Mouse (Mus musculus) neural tube, embryonic 10.5 days (tissue): ENCODE results near the gene Pttg1ip.

Experiments
- DNase-seq: peaks from one replicate; pipeline ENCODE4 v3.0.0-alpha.2; 2017; ENCODE audit warnings: low spot score; ENCODE audit errors: extremely low spot score

Pttg1ip gene

GRCm38 (mm10) chr10:77581408-77582284 lies at the start of gene Pttg1ip:
Gene Pttg1ip (plus strand): TSS chr10:77581720.
- DNase-seq, result peak; percentile 88

- no peak for DNase-seq
These were observed 49.5 kb upstream of the Pttg1ip start for GRCm38 (mm10) chr10:77532020-77532413.

GRCm38 (mm10) chr10:77536727-77537126 lies 44.8 kb upstream of the Pttg1ip start:
- DNase-seq, result no peak

- no peak for DNase-seq
These were observed 44.0 kb upstream of the Pttg1ip start for GRCm38 (mm10) chr10:77537215-77538209.

GRCm38 (mm10) chr10:77539320-77539945 lies 42.1 kb upstream of the Pttg1ip start:
- DNase-seq, result no peak

GRCm38 (mm10) chr10:77540576-77541102 lies 40.9 kb upstream of the Pttg1ip start:
- no peak for DNase-seq

GRCm38 (mm10) chr10:77541864-77542666 lies 39.5 kb upstream of the Pttg1ip start:
- no peak for DNase-seq

- peak; percentile 29 for DNase-seq
These were observed 38.3 kb upstream of the Pttg1ip start for GRCm38 (mm10) chr10:77543226-77543625.

- no peak for DNase-seq
These were observed 36.6 kb upstream of the Pttg1ip start for GRCm38 (mm10) chr10:77544916-77545315.

- no peak for DNase-seq
These were observed 32.9 kb upstream of the Pttg1ip start for GRCm38 (mm10) chr10:77548576-77548975.

GRCm38 (mm10) chr10:77550874-77551273 lies 30.6 kb upstream of the Pttg1ip start:
- no peak for DNase-seq

- DNase-seq, result no peak
These were observed 29.4 kb upstream of the Pttg1ip start for GRCm38 (mm10) chr10:77552162-77552561.

GRCm38 (mm10) chr10:77553285-77553684 lies 28.2 kb upstream of the Pttg1ip start:
- no peak for DNase-seq

GRCm38 (mm10) chr10:77554918-77555317 lies 26.6 kb upstream of the Pttg1ip start:
- DNase-seq, result no peak

GRCm38 (mm10) chr10:77556631-77557030 lies 24.9 kb upstream of the Pttg1ip start:
- DNase-seq, result no peak

GRCm38 (mm10) chr10:77557641-77558040 lies 23.9 kb upstream of the Pttg1ip start:
- no peak for DNase-seq

- no peak for DNase-seq
These were observed 21.4 kb upstream of the Pttg1ip start for GRCm38 (mm10) chr10:77560090-77560489.

- no peak for DNase-seq
These were observed 20.7 kb upstream of the Pttg1ip start for GRCm38 (mm10) chr10:77560830-77561229.

- no peak for DNase-seq
These were observed 20.0 kb upstream of the Pttg1ip start for GRCm38 (mm10) chr10:77561508-77561907.

- DNase-seq, result no peak
These were observed 16.5 kb upstream of the Pttg1ip start for GRCm38 (mm10) chr10:77565005-77565404.
